Mouse (Mus musculus) thymus, adult 2 months (tissue): ENCODE results near the gene Hmcn2. TPM values are rescaled to one million over a fixed set of nuclear protein-coding genes. Genes with fewer than 3 reads are reported as not detected.

Source experiments
- DNase-seq: peaks from one replicate; pipeline ENCODE4 v3.0.0; 2021
- H3K27ac ChIP-seq: fragments of 200-500 bp; 2 replicates; pipeline ENCODE4 v1.5.1; 2012; ENCODE audit warnings: low read length, control low read depth; ENCODE audit not compliant: control insufficient read depth, insufficient read depth
- H3K27me3 ChIP-seq: fragments of 200-500 bp; 2 replicates; pipeline ENCODE4 v1.6.1; 2012; ENCODE audit warnings: mild to moderate bottlenecking, low read length, moderate library complexity, mixed read lengths; ENCODE audit not compliant: control insufficient read depth, insufficient read depth
- H3K36me3 ChIP-seq: fragments of 200-500 bp; 2 replicates; pipeline ENCODE4 v1.6.1; 2012; ENCODE audit warnings: mild to moderate bottlenecking, low read length, moderate library complexity; ENCODE audit not compliant: control insufficient read depth, insufficient read depth
- H3K4me1 ChIP-seq: fragments of 200-500 bp; replicated peaks from 2 replicates; pipeline ENCODE4 v1.6.1; 2012; ENCODE audit warnings: low read length; ENCODE audit not compliant: control insufficient read depth, insufficient read depth
- H3K4me3 ChIP-seq: fragments of 200-500 bp; 2 replicates; pipeline ENCODE4 v1.5.1; 2012; ENCODE audit warnings: mild to moderate bottlenecking, low read length, control low read depth, moderate library complexity; ENCODE audit not compliant: control insufficient read depth, insufficient read depth
- CTCF ChIP-seq: fragments of 200-500 bp; IDR thresholded peaks from 2 replicates; pipeline ENCODE4 v1.5.1; 2012; ENCODE audit warnings: mild to moderate bottlenecking, control low read depth, low read length, moderate library complexity, borderline replicate concordance; ENCODE audit not compliant: control insufficient read depth, poor library complexity, insufficient read depth; ENCODE audit errors: extremely low read depth
- POLR2A ChIP-seq: fragments of 200-500 bp; IDR thresholded peaks from 2 replicates; pipeline ENCODE4 v1.6.1; 2012; ENCODE audit warnings: mild to moderate bottlenecking, low read length, control low read depth, moderate library complexity; ENCODE audit not compliant: control insufficient read depth, poor library complexity, insufficient read depth; ENCODE audit errors: extremely low read depth
- WGBS: fragments of 180-500 bp; shearing (Covaris S2); methylation state at CpG from one replicate; pipeline ENCODE4 v1.1.7; 2018; 5-methylcytosine and 5-hydroxymethylcytosine counted together
- polyA plus RNA-seq: library from polyadenylated mRNA; depleted of rRNA; stranded (reverse); fragments of >200 nt; gene quantifications from 2 replicates; pipeline ENCODE4 v1.2.3, GENCODE M21; 2012

Gene Hmcn2
- polyA plus RNA-seq, 1 experiment: 4.8 TPM

DNA sequence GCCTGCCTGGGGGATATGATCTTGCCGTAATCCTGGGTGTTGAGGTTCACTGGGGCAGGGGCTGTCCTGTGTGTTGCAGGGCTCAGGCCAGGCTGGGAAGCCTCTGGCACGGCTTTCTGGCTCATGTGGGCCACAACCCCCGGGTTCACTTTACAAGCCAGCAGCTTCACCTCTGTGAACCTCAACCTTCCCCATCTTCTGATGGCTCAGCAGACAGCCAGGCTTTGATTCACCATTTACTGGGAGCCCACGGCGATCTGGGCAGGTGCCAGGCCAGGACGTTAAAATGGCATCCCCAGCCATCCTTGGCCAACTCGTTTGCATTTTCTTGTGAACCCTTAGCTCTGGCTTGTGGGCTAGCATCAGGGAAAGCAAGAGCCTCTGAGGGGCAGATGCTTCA is 155.3 kb downstream of the Hmcn2 start:
- 43% methylated on average over 7 of the region's 7 CpGs for WGBS
- Histone ChIP-seq H3K4me1 (peaks cover 19% of the 10 kb centered on the region), H3K27ac (no peak overlapping the region), H3K27me3 (no peaks in the 10 kb centered on the region), H3K4me3 (peak overlapping the region; percentile 25), H3K36me3 (no peaks in the 10 kb centered on the region)
- no peak for DNase-seq
- TF ChIP-seq CTCF (no peak), POLR2A (no peak)

GRCm38 (mm10) chr2:31469931-31470682 is 155.9 kb downstream of the Hmcn2 start, which contains the start of gene Ass1:
Ass1 (plus strand) TSS chr2:31470207.
- no peaks in the 10 kb centered on the region for H3K36me3 ChIP-seq
- TF ChIP-seq CTCF: peak; percentile 54; the same call in 1 of the 2 replicates
- TF ChIP-seq POLR2A: 0 out of 2 replicates have a peak, but pooled peaks have one; percentile 32
- H3K4me1 ChIP-seq: peaks cover 19% of the 10 kb centered on the region
- H3K27me3 ChIP-seq: no peaks in the 10 kb centered on the region
- under 1% methylated on average over 49 of the region's 49 CpGs for WGBS
- H3K27ac ChIP-seq: no peak within 1 kb of the TSS
- DNase-seq: peak; percentile 90
- peak within 1 kb of the TSS; percentile 55 for H3K4me3 ChIP-seq

DNA sequence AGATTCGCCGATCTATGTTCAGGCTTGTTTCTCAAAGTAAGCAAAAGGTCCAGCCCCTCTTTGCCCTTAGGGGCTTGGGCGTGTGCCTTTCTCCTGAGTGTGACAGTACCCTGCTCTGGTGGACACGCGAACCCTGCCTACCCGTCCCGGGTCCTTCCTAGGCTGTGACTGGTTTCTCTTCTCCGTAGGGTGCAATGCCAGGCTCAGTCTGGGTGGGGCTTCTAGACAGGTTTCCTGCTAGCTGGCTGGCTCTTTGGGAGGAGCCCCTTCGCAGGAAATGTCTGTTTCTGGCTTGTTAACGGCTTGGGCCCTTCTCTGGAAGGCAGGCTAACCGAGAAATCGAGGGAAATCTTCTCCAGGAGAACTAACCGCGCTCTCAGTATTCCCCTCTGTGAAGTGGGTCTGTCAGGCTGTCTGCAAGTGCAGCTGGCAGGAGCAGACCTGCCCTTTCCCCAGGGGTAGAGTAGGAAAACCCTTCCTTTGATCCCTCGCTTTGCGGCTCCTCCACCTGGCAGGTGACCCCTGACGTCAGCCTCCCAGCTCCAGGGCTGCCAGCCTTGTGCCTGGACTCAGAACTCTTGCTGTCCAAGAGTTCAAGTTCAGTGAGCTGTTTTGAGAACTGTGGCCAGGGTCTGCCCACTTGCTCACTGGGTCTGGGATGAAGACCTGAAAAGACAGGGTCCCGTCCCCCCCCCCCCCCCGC is 156.6 kb downstream of the Hmcn2 start:
- DNase-seq: peak; percentile 49
- 13% methylated on average over 18 of the region's 19 CpGs for WGBS
- Histone ChIP-seq H3K4me3 (peak overlapping the region; percentile 55), H3K27ac (no peak overlapping the region), H3K27me3 (no peaks in the 10 kb centered on the region), H3K36me3 (no peaks in the 10 kb centered on the region), H3K4me1 (peaks cover 19% of the 10 kb centered on the region)
- TF ChIP-seq POLR2A (no peak), CTCF (no peak)

- DNase-seq: no peak
- H3K36me3 ChIP-seq: no peaks in the 10 kb centered on the region
- no peak overlapping the region for H3K4me3 ChIP-seq
- H3K27ac ChIP-seq: no peak overlapping the region
- no peak for TF ChIP-seq POLR2A
- TF ChIP-seq CTCF: no peak
- H3K4me1 ChIP-seq: peaks cover 19% of the 10 kb centered on the region
- no peaks in the 10 kb centered on the region for H3K27me3 ChIP-seq
- 73% methylated on average over 6 of the region's 6 CpGs for WGBS
These were observed 157.4 kb downstream of the Hmcn2 start for GRCm38 (mm10) chr2:31471611-31472010.

DNA sequence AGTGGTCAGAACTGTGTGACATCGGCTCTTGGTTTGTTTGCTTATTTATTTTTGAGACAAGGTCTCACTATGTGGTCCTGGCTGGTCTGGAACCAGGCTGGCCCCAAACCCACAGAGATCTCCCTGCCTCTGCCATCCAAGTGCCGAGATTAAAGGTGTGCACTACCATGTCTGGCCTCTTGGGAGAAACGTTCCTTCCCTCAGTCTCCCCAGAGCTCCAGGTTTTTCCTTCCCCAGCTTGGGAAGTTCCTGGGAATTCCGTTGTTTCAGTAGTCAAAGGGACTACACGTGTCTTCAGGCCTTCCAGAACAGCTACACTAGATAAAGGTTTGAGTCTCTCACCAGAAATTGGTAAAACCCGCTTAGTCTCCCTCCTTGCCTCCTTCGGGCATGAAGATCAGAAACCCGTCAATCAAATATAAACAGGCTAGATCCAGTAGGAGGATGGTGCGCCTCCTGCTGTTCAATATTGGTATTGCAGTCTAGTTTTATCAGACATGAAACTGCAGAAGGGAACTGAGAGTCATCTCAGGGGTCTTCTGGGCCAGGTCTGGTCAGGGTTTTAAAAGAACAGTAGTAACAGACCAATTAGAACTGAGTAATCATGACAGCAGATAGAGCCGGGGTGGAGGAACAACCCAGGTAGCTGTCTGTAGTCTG is 158.3 kb downstream of the Hmcn2 start:
- Histone ChIP-seq H3K4me1 (peaks cover 22% of the 10 kb centered on the region), H3K36me3 (no peaks in the 10 kb centered on the region), H3K27me3 (no peaks in the 10 kb centered on the region), H3K4me3 (no peak overlapping the region), H3K27ac (no peak overlapping the region)
- 65% methylated on average over 10 of the region's 10 CpGs for WGBS
- TF ChIP-seq POLR2A: no peak
- no peak for TF ChIP-seq CTCF
- peak; percentile 73 for DNase-seq

GRCm38 (mm10) chr2:31473941-31474340 is 159.7 kb downstream of the Hmcn2 start:
- Histone ChIP-seq H3K27me3 (no peaks in the 10 kb centered on the region), H3K4me3 (no peak overlapping the region), H3K36me3 (no peaks in the 10 kb centered on the region), H3K4me1 (peaks cover 23% of the 10 kb centered on the region), H3K27ac (no peak overlapping the region)
- 80% methylated on average over 4 of the region's 4 CpGs for WGBS
- TF ChIP-seq POLR2A (no peak), CTCF (peak; percentile 47; the same call in 1 of the 2 replicates)
- peak; percentile 47 for DNase-seq
